Mouse (Mus musculus) lung, adult 2 months (tissue): ENCODE data around the gene Tenm4.

Source experiments
- CTCF ChIP-seq: fragments of 200-500 bp; IDR thresholded peaks from 2 replicates; pipeline ENCODE4 v1.5.1; 2011; ENCODE audit warnings: mild to moderate bottlenecking, low read length, control low read depth; ENCODE audit not compliant: insufficient read depth
- POLR2A ChIP-seq: fragments of 200-500 bp; IDR thresholded peaks from 2 replicates; pipeline ENCODE4 v1.6.1; 2011; ENCODE audit warnings: low read depth, mild to moderate bottlenecking, control low read depth, low read length, borderline replicate concordance; ENCODE audit errors: extremely low read depth

GRCm38 (mm10) chr7:96818236-96818916, 647.3 kb downstream of the Tenm4 start:
- TF ChIP-seq CTCF (no peak), POLR2A (no peak)
